Mouse (Mus musculus): ENCODE results near the gene Olfr125.

The Olfr125 gene

DNA sequence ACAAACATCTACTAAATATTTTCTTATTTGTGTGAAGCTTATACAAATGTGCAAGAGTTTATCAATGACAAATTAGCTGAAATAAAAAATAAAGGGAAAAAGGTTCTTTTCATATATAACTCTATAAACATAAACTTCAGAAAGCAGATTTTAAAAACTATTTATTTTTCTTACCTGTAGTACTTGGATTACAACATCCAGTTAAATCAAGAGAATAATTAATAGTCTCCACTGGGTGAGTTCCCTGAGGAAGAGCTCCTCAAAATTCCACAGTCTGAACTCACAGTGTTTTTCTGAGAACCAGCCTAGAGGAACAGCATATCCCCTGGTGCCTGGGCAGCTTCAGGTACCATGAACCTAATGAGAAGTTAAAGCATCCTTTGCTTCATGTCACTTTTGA is at the start of gene Olfr125:
Gene Olfr125 (plus strand): TSS at position 301 of the 400 bp plus-strand sequence.
- DNase-seq (ENCODE audit: low spot score in 2 of 2), result no peak

GRCm38 (mm10) chr17:37793229-37793628 is 39.5 kb upstream of the Olfr125 start, which contains the start of gene Olfr123:
Olfr123 (plus strand) TSS chr17:37793529.
- DNase-seq (ENCODE audit: low spot score in 2 of 2), result no peak

- DNase-seq (ENCODE audit: low spot score in 2 of 2), result no peak
Observed at GRCm38 (mm10) chr17:37799588-37799987, 33.2 kb upstream of the Olfr125 start, which contains the start of gene Olfr124. Olfr124 (plus strand) TSS chr17:37799888.

DNA sequence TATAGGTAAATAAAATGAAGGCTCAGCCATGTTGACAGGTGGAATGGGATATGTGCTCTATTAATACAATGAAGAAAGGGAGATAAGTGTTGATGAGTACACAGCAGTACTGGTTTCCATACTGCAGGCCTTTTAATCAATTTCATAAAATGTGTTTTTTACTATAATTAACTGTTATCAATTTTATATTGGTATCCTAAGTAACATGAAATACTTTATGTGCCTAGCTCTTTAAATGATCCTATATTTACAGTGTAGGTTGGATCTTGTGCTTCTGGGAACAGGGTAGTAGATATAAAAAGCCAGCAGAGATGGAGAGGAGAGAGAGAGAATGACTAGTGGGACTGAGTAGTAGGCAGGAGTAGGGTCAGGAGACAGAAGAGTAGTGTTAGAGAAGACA is 14.4 kb downstream of the Olfr125 start, which contains the start of gene Olfr126:
Gene Olfr126 (plus strand): TSS at position 301 of the 400 bp plus-strand sequence.
- no peak for DNase-seq (ENCODE audit: low spot score in 2 of 2)

- no peak for DNase-seq (ENCODE audit: low spot score in 2 of 2)
Observed at GRCm38 (mm10) chr17:37863901-37864300, 31.2 kb downstream of the Olfr125 start.

GRCm38 (mm10) chr17:37869676-37870205 is 37.0 kb downstream of the Olfr125 start:
- DNase-seq (ENCODE audit: low spot score in 2 of 2), result no peak

GRCm38 (mm10) chr17:37873830-37874229 is 41.1 kb downstream of the Olfr125 start:
- no peak for DNase-seq (ENCODE audit: low spot score in 2 of 2)

Measured in frontal cortex, postnatal 14 days (tissue).